Mouse (Mus musculus): ENCODE measurements around the gene Arl5a. TPM values are rescaled to one million over a fixed set of nuclear protein-coding genes. Genes with fewer than 3 reads are reported as not detected.

Gene Arl5a
- 29.5 and 36.8 TPM in 2 replicates for polyA plus RNA-seq (2012; ENCODE audit: insufficient read depth, insufficient read length, missing spikeins)

GRCm38 (mm10) chr2:52424747-52425522 lies at the start of gene Arl5a:
Gene Arl5a, minus strand, starts transcription at chr2:52424901.
- peak within 1 kb of the TSS; percentile 88 for H3K4me3 ChIP-seq (ENCODE audit: insufficient read depth, low read depth, low read length)
- H3K4me1 ChIP-seq (ENCODE audit: control insufficient read depth, insufficient read depth, insufficient read length, low read length), result peaks cover 12% of the 10 kb centered on the region
- H3K27ac ChIP-seq (replicated peaks; ENCODE audit: low read depth, low read length), result peak within 1 kb of the TSS; percentile 78

GRCm38 (mm10) chr2:52471545-52472291 lies 47.0 kb upstream of the Arl5a start:
- peaks cover 6% of the 10 kb centered on the region; the same call in 1 of the 2 replicates for H3K4me1 ChIP-seq (ENCODE audit: control insufficient read depth, insufficient read depth, insufficient read length, low read length)
- H3K27ac ChIP-seq (replicated peaks; ENCODE audit: low read depth, low read length), result no peak overlapping the region; the same call in 1 of the 2 replicates
- H3K4me3 ChIP-seq (ENCODE audit: insufficient read depth, low read depth, low read length), result no peak overlapping the region

DNA sequence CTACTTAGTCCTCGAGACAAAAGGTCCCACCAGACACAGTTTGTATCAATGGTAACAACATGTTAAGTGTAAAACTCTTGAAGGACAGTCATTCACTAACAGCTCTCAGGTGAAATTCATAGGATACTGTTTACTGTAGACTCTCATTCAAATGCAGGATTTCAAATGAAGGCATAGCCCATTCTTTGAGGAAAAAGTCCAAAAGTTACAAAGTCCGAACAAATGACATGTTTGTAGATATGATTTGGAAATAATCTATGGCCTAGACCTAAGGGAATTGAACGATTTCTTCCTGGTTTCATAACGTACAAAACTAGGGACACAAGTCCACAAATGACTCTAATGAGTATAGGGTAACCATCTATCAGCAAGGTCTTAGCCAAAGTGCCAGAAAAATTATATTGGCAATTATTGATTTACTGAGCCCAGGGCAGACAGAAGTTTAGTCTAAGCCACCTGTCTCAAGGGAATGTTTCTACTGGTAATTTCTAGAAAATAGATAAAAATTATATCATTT lies 45.4 kb upstream of the Arl5a start:
- Histone ChIP-seq H3K27ac (replicated peaks; ENCODE audit: low read depth, low read length) (no peak overlapping the region), H3K4me1 (ENCODE audit: control insufficient read depth, insufficient read depth, insufficient read length, low read length) (peaks cover 6% of the 10 kb centered on the region; the same call in 1 of the 2 replicates), H3K4me3 (ENCODE audit: insufficient read depth, low read depth, low read length) (no peak overlapping the region)

GRCm38 (mm10) chr2:52467629-52468028 lies 42.9 kb upstream of the Arl5a start:
- Histone ChIP-seq H3K4me3 (ENCODE audit: insufficient read depth, low read depth, low read length) (no peak overlapping the region), H3K4me1 (ENCODE audit: control insufficient read depth, insufficient read depth, insufficient read length, low read length) (peaks cover 6% of the 10 kb centered on the region; the same call in 1 of the 2 replicates), H3K27ac (replicated peaks; ENCODE audit: low read depth, low read length) (no peak overlapping the region)

DNA sequence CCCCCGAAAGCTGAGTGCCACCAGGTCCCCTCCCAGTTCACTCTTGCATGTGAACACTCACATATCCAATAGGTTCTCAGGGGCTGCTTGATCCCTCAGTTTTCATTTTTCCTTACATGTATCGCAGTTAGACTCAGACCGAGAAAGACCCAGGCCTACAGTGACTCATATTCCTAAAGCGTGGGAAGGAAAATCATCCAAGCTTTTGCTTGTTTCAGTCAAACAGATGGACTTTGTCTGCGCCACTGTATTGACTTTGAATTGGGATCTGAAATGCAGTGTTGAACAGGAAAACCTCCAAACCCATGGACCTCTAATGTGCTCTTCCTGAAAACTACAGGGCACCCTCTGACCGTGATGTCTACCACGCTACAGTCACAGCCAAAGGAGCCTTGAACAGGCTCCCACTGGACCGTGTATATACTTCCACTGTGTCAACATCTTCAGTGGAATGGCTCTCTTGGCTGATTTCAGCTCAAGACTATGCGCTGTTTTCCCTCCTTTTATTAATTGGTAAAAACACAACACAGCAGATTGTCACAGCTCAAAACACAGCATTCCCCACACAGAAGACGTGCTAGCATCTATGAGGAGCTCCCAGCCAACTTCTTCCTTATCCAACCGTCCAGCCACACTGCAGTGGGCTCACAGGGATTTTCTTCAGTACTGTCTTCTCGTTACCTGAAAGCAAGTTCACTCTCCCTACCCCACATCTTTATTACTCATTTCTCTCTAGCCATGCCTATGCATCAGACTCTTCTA lies 36.7 kb upstream of the Arl5a start:
- Histone ChIP-seq H3K27ac (replicated peaks; ENCODE audit: low read depth, low read length) (no peak overlapping the region), H3K4me1 (ENCODE audit: control insufficient read depth, insufficient read depth, insufficient read length, low read length) (no peaks in the 10 kb centered on the region), H3K4me3 (ENCODE audit: insufficient read depth, low read depth, low read length) (no peak overlapping the region)

- Histone ChIP-seq H3K27ac (replicated peaks; ENCODE audit: low read depth, low read length) (no peak overlapping the region), H3K4me1 (ENCODE audit: control insufficient read depth, insufficient read depth, insufficient read length, low read length) (no peaks in the 10 kb centered on the region), H3K4me3 (ENCODE audit: insufficient read depth, low read depth, low read length) (no peak overlapping the region)
These were observed 31.1 kb upstream of the Arl5a start for GRCm38 (mm10) chr2:52455606-52456479.

DNA sequence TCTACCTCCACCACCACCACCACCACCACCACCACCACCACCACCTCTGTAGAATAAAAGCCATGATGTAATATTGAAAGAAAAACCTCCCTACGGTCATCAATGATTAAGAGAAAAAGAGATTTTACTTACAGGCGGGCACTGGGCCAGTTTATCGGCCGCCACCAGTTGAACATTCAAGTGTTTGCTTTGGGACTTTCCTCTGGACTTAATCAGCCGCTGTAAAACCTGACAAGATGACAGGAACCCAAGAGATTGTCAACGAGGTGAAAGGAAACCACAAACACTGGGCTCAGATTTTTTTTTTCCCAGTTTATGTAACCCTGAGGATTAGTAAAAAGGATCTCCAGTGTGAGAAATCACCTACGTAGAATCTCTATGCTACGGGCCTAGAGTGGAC lies 25.1 kb upstream of the Arl5a start:
- no peak overlapping the region for H3K27ac ChIP-seq (replicated peaks; ENCODE audit: low read depth, low read length)
- no peaks in the 10 kb centered on the region for H3K4me1 ChIP-seq (ENCODE audit: control insufficient read depth, insufficient read depth, insufficient read length, low read length)
- no peak overlapping the region for H3K4me3 ChIP-seq (ENCODE audit: insufficient read depth, low read depth, low read length)

DNA sequence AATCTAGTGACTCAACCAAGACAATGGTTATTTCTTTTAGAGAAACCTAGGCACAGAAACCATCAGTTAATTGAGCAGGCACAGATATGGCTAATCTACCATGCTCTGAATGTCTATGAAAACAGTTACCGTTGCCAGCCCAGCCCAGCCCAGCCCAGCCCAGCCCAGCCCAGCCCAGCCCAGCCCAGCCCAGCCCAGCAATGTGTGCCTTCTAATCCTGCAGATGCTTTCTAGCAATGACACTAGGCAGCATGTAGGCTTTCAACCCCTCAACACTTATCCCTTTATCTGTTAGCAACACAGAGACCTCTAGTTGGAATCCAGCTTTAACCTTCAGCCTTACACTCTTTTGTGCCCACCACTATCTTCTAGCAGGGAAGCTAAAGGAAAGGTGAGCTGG lies 24.2 kb upstream of the Arl5a start:
- no peaks in the 10 kb centered on the region for H3K4me1 ChIP-seq (ENCODE audit: control insufficient read depth, insufficient read depth, insufficient read length, low read length)
- H3K4me3 ChIP-seq (ENCODE audit: insufficient read depth, low read depth, low read length), result no peak overlapping the region
- H3K27ac ChIP-seq (replicated peaks; ENCODE audit: low read depth, low read length), result no peak overlapping the region

GRCm38 (mm10) chr2:52446648-52447047 lies 21.9 kb upstream of the Arl5a start:
- Histone ChIP-seq H3K27ac (replicated peaks; ENCODE audit: low read depth, low read length) (no peak overlapping the region), H3K4me1 (ENCODE audit: control insufficient read depth, insufficient read depth, insufficient read length, low read length) (no peaks in the 10 kb centered on the region), H3K4me3 (ENCODE audit: insufficient read depth, low read depth, low read length) (no peak overlapping the region)

GRCm38 (mm10) chr2:52442125-52442524 lies 17.4 kb upstream of the Arl5a start:
- Histone ChIP-seq H3K4me3 (ENCODE audit: insufficient read depth, low read depth, low read length) (no peak overlapping the region), H3K4me1 (ENCODE audit: control insufficient read depth, insufficient read depth, insufficient read length, low read length) (peaks cover 4% of the 10 kb centered on the region; the same call in 1 of the 2 replicates), H3K27ac (replicated peaks; ENCODE audit: low read depth, low read length) (no peak overlapping the region)

DNA sequence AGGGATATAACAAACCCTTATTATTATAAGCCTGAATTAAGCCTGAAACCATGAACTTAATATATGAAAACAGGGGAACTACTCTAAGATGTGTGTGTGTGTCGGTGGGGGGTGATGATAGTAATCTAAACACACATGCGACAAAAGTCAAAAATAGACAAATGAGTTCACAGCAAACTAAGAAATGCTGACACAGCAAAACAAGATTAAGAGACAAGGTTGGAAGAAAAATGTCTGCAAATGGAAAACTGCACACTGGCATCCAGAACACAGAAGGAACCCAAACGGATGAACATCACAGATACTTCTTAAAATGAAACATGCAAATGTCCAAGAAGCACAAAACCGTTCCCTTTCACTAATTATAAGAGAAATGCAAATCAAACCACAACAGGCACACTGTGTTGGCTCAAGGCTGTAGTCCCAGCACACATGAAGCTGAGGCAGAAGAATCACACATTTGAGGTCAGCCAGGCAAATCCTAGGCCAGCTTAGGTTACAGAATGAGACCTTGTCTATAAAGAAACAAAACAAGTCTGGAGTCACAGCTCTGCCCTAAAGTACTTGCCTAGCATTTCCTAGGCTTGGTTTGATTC lies 15.8 kb upstream of the Arl5a start:
- Histone ChIP-seq H3K4me3 (ENCODE audit: insufficient read depth, low read depth, low read length) (no peak overlapping the region), H3K4me1 (ENCODE audit: control insufficient read depth, insufficient read depth, insufficient read length, low read length) (peaks cover 4% of the 10 kb centered on the region; the same call in 1 of the 2 replicates), H3K27ac (replicated peaks; ENCODE audit: low read depth, low read length) (no peak overlapping the region)

GRCm38 (mm10) chr2:52438437-52438836 lies 13.7 kb upstream of the Arl5a start:
- Histone ChIP-seq H3K4me1 (ENCODE audit: control insufficient read depth, insufficient read depth, insufficient read length, low read length) (peaks cover 4% of the 10 kb centered on the region; the same call in 1 of the 2 replicates), H3K27ac (replicated peaks; ENCODE audit: low read depth, low read length) (no peak overlapping the region), H3K4me3 (ENCODE audit: insufficient read depth, low read depth, low read length) (no peak overlapping the region)

- Histone ChIP-seq H3K27ac (replicated peaks; ENCODE audit: low read depth, low read length) (no peak overlapping the region), H3K4me3 (ENCODE audit: insufficient read depth, low read depth, low read length) (no peak overlapping the region), H3K4me1 (ENCODE audit: control insufficient read depth, insufficient read depth, insufficient read length, low read length) (peaks cover 4% of the 10 kb centered on the region; the same call in 1 of the 2 replicates)
These were observed 13.3 kb upstream of the Arl5a start for GRCm38 (mm10) chr2:52438013-52438412.

Data from brown adipose tissue, adult 24 weeks (tissue).